Mouse (Mus musculus) bone marrow, adult 2 months (tissue): Measurements from ENCODE around the gene Trpm5. TPM values are rescaled to one million over a fixed set of nuclear protein-coding genes. Genes with fewer than 3 reads are reported as not detected.
A peak's percentile ranks its signal among the peaks of the same experiment; 100 is the strongest.

Experiments used
- H3K27ac ChIP-seq: fragments of 200-500 bp; 2 replicates; pipeline ENCODE4 v1.5.1; 2012; ENCODE audit warnings: low read depth, mild to moderate bottlenecking, control low read depth, inconsistent platforms, low read length; ENCODE audit not compliant: control insufficient read depth, poor library complexity, insufficient read depth
- H3K4me1 ChIP-seq: fragments of 200-500 bp; 2 replicates; pipeline ENCODE4 v1.6.1; 2011; ENCODE audit warnings: low read length; ENCODE audit not compliant: control insufficient read depth, insufficient read depth
- H3K4me3 ChIP-seq: fragments of 200-500 bp; replicated peaks from 2 replicates; pipeline ENCODE3; 2011; ENCODE audit warnings: mild to moderate bottlenecking, low read depth, low read length, control low read depth; ENCODE audit not compliant: control insufficient read depth
- CTCF ChIP-seq: fragments of 200-500 bp; IDR thresholded peaks from 2 replicates; pipeline ENCODE4 v1.5.1; 2011; ENCODE audit warnings: low read length, control low read depth; ENCODE audit not compliant: control insufficient read depth, insufficient read depth
- POLR2A ChIP-seq: fragments of 200-500 bp; IDR thresholded peaks from 2 replicates; pipeline ENCODE4 v1.6.1; 2011; ENCODE audit warnings: low read depth, mild to moderate bottlenecking, control low read depth, low read length, borderline replicate concordance; ENCODE audit not compliant: control insufficient read depth
- WGBS: fragments of 180-500 bp; shearing (Covaris S2); methylation state at CpG from one replicate; pipeline ENCODE4 v1.1.7; 2018; 5-methylcytosine and 5-hydroxymethylcytosine counted together
- polyA plus RNA-seq: library from polyadenylated mRNA; stranded (reverse); fragments of >200 nt; gene quantifications from 2 replicates; pipeline ENCODE4 v1.2.4, GENCODE M21; 2011; ENCODE audit warnings: low replicate concordance; ENCODE audit not compliant: missing spikeins, insufficient read depth, insufficient read length

Gene Trpm5
- polyA plus RNA-seq, 1 experiment = not detected

DNA sequence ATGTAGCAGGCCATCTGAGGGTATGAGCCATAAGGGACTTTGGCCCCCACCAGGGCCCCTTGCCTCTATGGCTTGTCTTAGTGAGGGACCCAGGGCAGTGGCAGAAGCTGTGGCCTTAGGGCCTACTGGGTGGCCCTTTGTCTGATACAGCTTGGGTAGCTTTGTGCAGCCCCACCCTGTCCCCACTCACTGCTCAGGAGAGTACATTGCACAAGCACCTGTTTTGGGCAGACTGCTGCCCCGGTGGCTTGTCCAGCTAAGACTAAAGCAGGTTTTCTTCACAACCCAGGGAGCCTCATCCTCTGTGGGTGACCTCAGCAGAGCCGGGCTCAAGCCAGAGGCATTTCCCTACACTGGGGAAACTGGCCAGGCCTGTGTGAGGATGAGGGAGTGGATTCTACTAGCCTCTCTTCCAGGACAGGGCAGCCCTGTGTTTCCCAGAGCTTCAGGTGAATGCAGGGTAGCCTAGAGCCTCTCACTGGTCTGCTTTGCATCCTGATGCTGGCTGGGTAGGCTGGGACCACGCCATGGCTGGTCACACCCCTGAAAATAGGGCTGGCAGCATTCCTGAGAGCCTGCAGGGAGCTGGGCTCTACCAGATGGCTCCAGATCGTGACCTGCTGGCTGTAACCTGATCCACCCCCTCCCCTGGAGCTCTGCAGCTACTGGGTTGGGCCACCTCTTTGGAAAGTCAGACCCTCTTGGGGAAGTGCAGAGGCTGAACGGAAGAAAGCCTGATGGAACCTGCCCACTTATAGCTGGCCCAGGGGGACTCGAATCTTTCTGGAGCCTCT is 29.6 kb upstream of the Trpm5 start:
- no peak overlapping the region for H3K4me3 ChIP-seq
- 60% methylated on average over 6 of the region's 6 CpGs for WGBS
- TF ChIP-seq CTCF = no peak
- no peak for TF ChIP-seq POLR2A
- peaks cover 5% of the 10 kb centered on the region; the same call in 1 of the 2 replicates for H3K4me1 ChIP-seq
- H3K27ac ChIP-seq = no peak overlapping the region

GRCm38 (mm10) chr7:143122191-143122590 is 27.7 kb upstream of the Trpm5 start:
- no peak overlapping the region for H3K27ac ChIP-seq
- peaks cover 5% of the 10 kb centered on the region; the same call in 1 of the 2 replicates for H3K4me1 ChIP-seq
- TF ChIP-seq CTCF (no peak), POLR2A (no peak)
- H3K4me3 ChIP-seq = no peak overlapping the region
- 71% methylated on average over 5 of the region's 5 CpGs for WGBS

DNA sequence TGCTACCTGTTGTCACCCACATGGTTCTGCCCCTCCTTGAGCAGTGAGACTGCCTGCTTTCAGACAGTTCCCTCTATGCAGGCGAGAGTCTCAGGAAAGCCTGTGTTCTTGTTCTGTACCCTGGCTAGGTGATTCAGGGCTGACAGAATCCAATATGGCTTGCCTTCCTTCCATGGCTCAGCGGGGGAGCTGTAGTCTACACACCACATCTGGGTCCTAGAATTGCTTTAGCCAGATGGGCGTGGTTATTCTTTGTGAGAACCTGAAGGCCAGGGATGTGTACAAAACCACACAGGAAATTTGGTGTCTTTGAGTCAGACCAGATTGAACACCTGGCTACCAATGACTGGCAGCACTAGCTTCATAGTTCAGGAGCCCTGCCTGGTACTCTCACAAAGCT is 25.4 kb upstream of the Trpm5 start:
- Histone ChIP-seq H3K27ac (peak overlapping the region; percentile 40; the same call in 1 of the 2 replicates), H3K4me3 (no peak overlapping the region), H3K4me1 (peaks cover 5% of the 10 kb centered on the region; the same call in 1 of the 2 replicates)
- TF ChIP-seq CTCF = no peak
- TF ChIP-seq POLR2A = no peak
- 16% methylated on average over 3 of the region's 3 CpGs for WGBS

- Histone ChIP-seq H3K27ac (no peak overlapping the region; the same call in 1 of the 2 replicates), H3K4me1 (peaks cover 5% of the 10 kb centered on the region; the same call in 1 of the 2 replicates), H3K4me3 (no peak overlapping the region)
- TF ChIP-seq CTCF = no peak
- TF ChIP-seq POLR2A = no peak
- WGBS = 5% methylated on average over 1 of the region's 1 CpGs
Observed at GRCm38 (mm10) chr7:143119407-143119806, 25.0 kb upstream of the Trpm5 start.

DNA sequence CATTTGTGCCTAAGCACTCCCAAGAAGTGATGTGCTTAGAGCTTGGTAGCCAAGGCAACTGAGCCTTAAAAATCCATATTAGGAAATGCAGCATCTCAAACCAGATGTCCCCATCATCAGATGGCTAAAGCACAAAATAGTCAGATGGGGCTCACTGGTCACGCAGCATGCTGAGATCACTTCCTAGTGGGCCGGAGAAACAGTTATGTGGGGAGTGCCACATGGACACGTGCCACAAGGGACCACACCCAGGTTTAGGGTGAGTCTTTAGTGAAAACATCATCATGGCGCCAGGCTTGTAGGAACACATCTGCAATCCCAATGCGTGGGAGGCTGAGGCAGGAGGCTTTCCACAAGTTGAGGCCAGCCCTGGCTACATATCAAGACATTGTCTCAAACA is 22.1 kb upstream of the Trpm5 start:
- peaks cover 5% of the 10 kb centered on the region; the same call in 1 of the 2 replicates for H3K4me1 ChIP-seq
- WGBS = 70% methylated on average over 5 of the region's 5 CpGs
- no peak overlapping the region for H3K4me3 ChIP-seq
- no peak overlapping the region for H3K27ac ChIP-seq
- TF ChIP-seq CTCF (no peak), POLR2A (no peak)

DNA sequence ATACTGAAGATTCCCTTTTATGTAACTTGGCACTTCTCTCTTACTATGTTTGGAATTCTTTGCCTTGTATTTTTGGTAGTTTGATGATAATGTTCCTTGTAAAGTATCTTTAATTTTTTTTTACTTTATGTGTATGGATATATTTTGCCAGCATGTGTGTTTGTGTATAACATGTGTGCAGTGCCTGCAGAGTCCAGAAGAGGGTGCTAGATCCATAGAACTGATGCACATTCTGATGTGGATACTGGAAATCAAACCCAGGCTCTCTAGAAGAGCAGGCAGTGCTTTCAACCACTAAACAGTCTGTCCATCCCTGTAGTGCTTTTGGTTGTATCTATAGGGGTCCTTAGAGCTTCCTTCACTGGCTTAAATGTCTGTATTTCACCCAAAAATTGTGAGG is 20.3 kb upstream of the Trpm5 start:
- Histone ChIP-seq H3K4me3 (no peak overlapping the region), H3K4me1 (no peaks in the 10 kb centered on the region; the same call in 1 of the 2 replicates), H3K27ac (no peak overlapping the region)
- TF ChIP-seq POLR2A (no peak), CTCF (no peak)

GRCm38 (mm10) chr7:143112395-143112794 is 18.0 kb upstream of the Trpm5 start:
- Histone ChIP-seq H3K27ac (no peak overlapping the region), H3K4me1 (no peaks in the 10 kb centered on the region), H3K4me3 (no peak overlapping the region)
- TF ChIP-seq POLR2A = no peak
- TF ChIP-seq CTCF = no peak
- 48% methylated on average over 1 of the region's 1 CpGs for WGBS

GRCm38 (mm10) chr7:143111719-143112118 is 17.3 kb upstream of the Trpm5 start:
- no peak overlapping the region for H3K4me3 ChIP-seq
- H3K27ac ChIP-seq = no peak overlapping the region
- H3K4me1 ChIP-seq = no peaks in the 10 kb centered on the region
- TF ChIP-seq POLR2A (no peak), CTCF (no peak)
- 57% methylated on average over 4 of the region's 4 CpGs for WGBS
